Comparison of ENCODE assay signal across 8 mouse cellular contexts in genomic region chr2:30264671-30265519, GRCm38 (mm10). TPM values are rescaled to one million over a fixed set of nuclear protein-coding genes. Genes with fewer than 3 reads are reported as not detected.
DNase-seq lines count a peak whose midpoint lies in the region; ATAC-seq and TF ChIP-seq lines count a peak whose summit lies in the region.

No protein-coding gene starts in this region.

- peak; percentile 31; the same call in 1 of the 2 replicates for ATAC-seq in embryonic facial prominence, embryonic 14.5 days (ENCODE audit: low read depth)
- no peak for ATAC-seq in midbrain, embryonic 16.5 days

- no peak for TF ChIP-seq EP300 in heart, adult 2 months (IDR thresholded peaks at IDR 0.05; ENCODE audit: insufficient read depth, low read depth, low read length)

- peaks cover 2% of the 10 kb centered on the region for H3K79me2 ChIP-seq in heart, adult 2 months (replicated peaks; ENCODE audit: control insufficient read depth, insufficient read depth, low read length)

- H3K4me1 ChIP-seq in heart, adult 2 months (ENCODE audit: control insufficient read depth, insufficient read depth, low read length) = peaks cover 60% of the 10 kb centered on the region
- peaks cover 28% of the 10 kb centered on the region for H3K4me1 ChIP-seq in embryonic facial prominence, embryonic 14.5 days (ENCODE audit: control insufficient read depth, insufficient read depth, low read length)
- 0 out of 2 replicates have a peak, but pooled peaks cover 2% of the 10 kb centered on the region for H3K4me1 ChIP-seq in midbrain, embryonic 16.5 days (ENCODE audit: control insufficient read depth, insufficient read depth, low read length)

- no peaks in the 10 kb centered on the region for H3K9me3 ChIP-seq in embryonic facial prominence, embryonic 14.5 days (ENCODE audit: control insufficient read depth, low read length)
- no peaks in the 10 kb centered on the region for H3K9me3 ChIP-seq in midbrain, embryonic 16.5 days (replicated peaks; ENCODE audit: control insufficient read depth, low read length, poor library complexity, severe bottlenecking)

- intact Hi-C loops in heart, adult 2 months (cut with DNase I) = loop anchor here (1.0 kb wide), 1 partner anchor 25 kb away; the partner anchor contains the start of gene Gm28035
- intact Hi-C loops in heart, postnatal 25 days (cut with DNase I) = no loop called here
- intact Hi-C loops in left cerebral cortex, postnatal 4 days (cut with DNase I) = no loop called here

- DNase-seq in heart, adult 2 months = peak in 1 of 2 experiments; percentile 37
- no peak for DNase-seq in heart, postnatal 25 days (ENCODE audit: low spot score)
- DNase-seq in embryonic facial prominence, embryonic 14.5 days (ENCODE audit: low spot score) = peak; percentile 28
- DNase-seq in kidney, adult 9 months = peak; percentile 57
- no peak for DNase-seq in left cerebral cortex, postnatal 4 days
- no peak for DNase-seq in adrenal gland, adult 8-10 months
- no peak for DNase-seq in right cerebral cortex, adult 18-20 months

- TF ChIP-seq CTCF in heart, adult 2 months (IDR thresholded peaks at IDR 0.05) = no peak

- H3K4me2 ChIP-seq in embryonic facial prominence, embryonic 14.5 days (ENCODE audit: low read depth, low read length) = no peak overlapping the region
- H3K4me2 ChIP-seq in midbrain, embryonic 16.5 days (ENCODE audit: low read length) = no peak overlapping the region

- WGBS in heart, adult 2 months = 23% methylated on average over 7 of the region's 7 CpGs
- 39% methylated on average over 7 of the region's 7 CpGs for WGBS in embryonic facial prominence, embryonic 14.5 days
- WGBS in midbrain, embryonic 16.5 days = 78% methylated on average over 7 of the region's 7 CpGs

- TF ChIP-seq POLR2A in heart, adult 2 months (IDR thresholded peaks at IDR 0.05; ENCODE audit: insufficient read depth, low read depth, low read length) = no peak; the same call in 1 of the 2 replicates

- peak overlapping the region; percentile 97 for H3K27ac ChIP-seq in heart, adult 2 months
- peak overlapping the region; percentile 80 for H3K27ac ChIP-seq in embryonic facial prominence, embryonic 14.5 days (replicated peaks; ENCODE audit: low read depth, low read length)
- peak overlapping the region; percentile 61; the same call in 1 of the 2 replicates for H3K27ac ChIP-seq in midbrain, embryonic 16.5 days (ENCODE audit: low read length)

- H3K36me3 ChIP-seq in heart, adult 2 months (ENCODE audit: control insufficient read depth, insufficient read depth, low read length) = peaks cover 41% of the 10 kb centered on the region
- H3K36me3 ChIP-seq in embryonic facial prominence, embryonic 14.5 days (ENCODE audit: control insufficient read depth, insufficient read depth, low read length) = peaks cover 44% of the 10 kb centered on the region
- peaks cover 12% of the 10 kb centered on the region for H3K36me3 ChIP-seq in midbrain, embryonic 16.5 days (ENCODE audit: control insufficient read depth, insufficient read depth, low read length)

- H3K27me3 ChIP-seq in heart, adult 2 months (ENCODE audit: control insufficient read depth, insufficient read depth, low read length) = no peaks in the 10 kb centered on the region
- no peaks in the 10 kb centered on the region for H3K27me3 ChIP-seq in embryonic facial prominence, embryonic 14.5 days (replicated peaks; ENCODE audit: control insufficient read depth, insufficient read depth, low read length)
- H3K27me3 ChIP-seq in midbrain, embryonic 16.5 days (ENCODE audit: control insufficient read depth, insufficient read depth, low read depth, low read length) = no peaks in the 10 kb centered on the region

- peak overlapping the region; percentile 48 for H3K9ac ChIP-seq in heart, adult 2 months (ENCODE audit: low read depth, low read length)
- no peak overlapping the region for H3K9ac ChIP-seq in embryonic facial prominence, embryonic 14.5 days (ENCODE audit: low read depth, low read length)
- no peak overlapping the region for H3K9ac ChIP-seq in midbrain, embryonic 16.5 days (ENCODE audit: low read depth, low read length)

- H3K4me3 ChIP-seq in heart, adult 2 months = no peak overlapping the region
- no peak overlapping the region for H3K4me3 ChIP-seq in embryonic facial prominence, embryonic 14.5 days (ENCODE audit: low read depth, low read length)
- no peak overlapping the region for H3K4me3 ChIP-seq in midbrain, embryonic 16.5 days (ENCODE audit: low read depth, low read length)

RNA-seq across cellular contexts. Expression of gene Phyhd1, which starts 1.1 kb away (rescaled TPM):
- 100 to 1,000 TPM; 112 to 148 TPM for total RNA-seq in heart, adult 2 months (2021)
- polyA plus RNA-seq in heart, adult 2 months (2012; rRNA removed) = 108 and 180 TPM in 2 replicates
- 100 to 1,000 TPM in 1 of 2 experiments, 10 to 100 TPM in 1; 94.8 to 104 TPM for total RNA-seq in heart, postnatal 25 days (2021)
- 5.4 and 5.7 TPM in 2 replicates for polyA plus RNA-seq in embryonic facial prominence, embryonic 14.5 days (2014; fragmentation: Nextera tagmentation; extraction: Ambion mirVana)
- 6.1 and 7.2 TPM in 2 replicates for polyA plus RNA-seq in midbrain, embryonic 16.5 days (2015; fragmentation: Nextera tagmentation; extraction: Ambion mirVana)
- 10 to 100 TPM; 17.1 to 19.3 TPM for total RNA-seq in left cerebral cortex, postnatal 4 days (2021)
- total RNA-seq in adrenal gland, adult 8-10 months (2022) = 10 to 100 TPM; 12.0 to 20.7 (median 15.4) TPM

RNA-seq across cellular contexts. Expression of gene Gm28038, which starts 15.9 kb away (rescaled TPM):
- total RNA-seq in heart, adult 2 months (2021) = 1 to 10 TPM; 2.6 to 6.3 TPM
- polyA plus RNA-seq in heart, adult 2 months (2012; rRNA removed) = not detected in 2 replicates
- total RNA-seq in heart, postnatal 25 days (2021) = under 1 TPM in 1 of 2 experiments, not detected in 1; 0.91 TPM
- polyA plus RNA-seq in embryonic facial prominence, embryonic 14.5 days (2014; fragmentation: Nextera tagmentation; extraction: Ambion mirVana) = not detected in 2 replicates
- polyA plus RNA-seq in midbrain, embryonic 16.5 days (2015; fragmentation: Nextera tagmentation; extraction: Ambion mirVana) = not detected in 2 replicates
- not detected for total RNA-seq in left cerebral cortex, postnatal 4 days (2021)
- not detected for total RNA-seq in adrenal gland, adult 8-10 months (2022)

RNA-seq across cellular contexts. Expression of gene Dolk, which starts 21.2 kb away (rescaled TPM):
- total RNA-seq in heart, adult 2 months (2021) = 10 to 100 TPM; 21.6 to 25.3 TPM
- 23.9 and 35.1 TPM in 2 replicates for polyA plus RNA-seq in heart, adult 2 months (2012; rRNA removed)
- total RNA-seq in heart, postnatal 25 days (2021) = 10 to 100 TPM; 23.6 to 26.3 TPM
- 30.2 and 30.8 TPM in 2 replicates for polyA plus RNA-seq in embryonic facial prominence, embryonic 14.5 days (2014; fragmentation: Nextera tagmentation; extraction: Ambion mirVana)
- polyA plus RNA-seq in midbrain, embryonic 16.5 days (2015; fragmentation: Nextera tagmentation; extraction: Ambion mirVana) = 38.0 and 40.9 TPM in 2 replicates
- total RNA-seq in left cerebral cortex, postnatal 4 days (2021) = 10 to 100 TPM; 18.7 to 21.6 TPM
- total RNA-seq in adrenal gland, adult 8-10 months (2022) = 10 to 100 TPM; 31.2 to 42.7 (median 37.6) TPM

RNA-seq across cellular contexts. Expression of gene Nup188, which starts 21.3 kb away (rescaled TPM):
- 10 to 100 TPM; 15.3 to 16.9 TPM for total RNA-seq in heart, adult 2 months (2021)
- 15.3 and 18.4 TPM in 2 replicates for polyA plus RNA-seq in heart, adult 2 months (2012; rRNA removed)
- 10 to 100 TPM; 19.6 to 20.0 TPM for total RNA-seq in heart, postnatal 25 days (2021)
- polyA plus RNA-seq in embryonic facial prominence, embryonic 14.5 days (2014; fragmentation: Nextera tagmentation; extraction: Ambion mirVana) = 35.4 and 39.4 TPM in 2 replicates
- polyA plus RNA-seq in midbrain, embryonic 16.5 days (2015; fragmentation: Nextera tagmentation; extraction: Ambion mirVana) = 18.9 and 19.6 TPM in 2 replicates
- 10 to 100 TPM; 36.6 to 42.0 TPM for total RNA-seq in left cerebral cortex, postnatal 4 days (2021)
- total RNA-seq in adrenal gland, adult 8-10 months (2022) = 10 to 100 TPM; 28.2 to 33.6 (median 30.2) TPM

RNA-seq across cellular contexts. Expression of gene Gm28035, which starts 24.5 kb away (rescaled TPM):
- 1 to 10 TPM; 4.6 to 6.0 TPM for total RNA-seq in heart, adult 2 months (2021)
- polyA plus RNA-seq in heart, adult 2 months (2012; rRNA removed) = 7.6 and 14.7 TPM in 2 replicates
- 1 to 10 TPM; 3.7 to 4.4 TPM for total RNA-seq in heart, postnatal 25 days (2021)
- polyA plus RNA-seq in embryonic facial prominence, embryonic 14.5 days (2014; fragmentation: Nextera tagmentation; extraction: Ambion mirVana) = 0.06 TPM in 1 of 2 replicates, not detected in the other
- 0.26 and 0.27 TPM in 2 replicates for polyA plus RNA-seq in midbrain, embryonic 16.5 days (2015; fragmentation: Nextera tagmentation; extraction: Ambion mirVana)
- total RNA-seq in left cerebral cortex, postnatal 4 days (2021) = 10 to 100 TPM in 1 of 2 experiments, 1 to 10 TPM in 1; 7.7 to 10.5 TPM
- total RNA-seq in adrenal gland, adult 8-10 months (2022) = 1 to 10 TPM in 3 of 4 experiments, under 1 TPM in 1; 0.58 to 5.3 (median 2.8) TPM

Comparison
In these comparisons a context has a peak if more than half of its experiments do, and no peak if none do; other contexts are left out.
1. DNase-seq: peak in embryonic facial prominence, embryonic 14.5 days (single experiment) and kidney, adult 9 months (single experiment); none in heart, postnatal 25 days (single experiment), left cerebral cortex, postnatal 4 days (single experiment), adrenal gland, adult 8-10 months (single experiment) and right cerebral cortex, adult 18-20 months (single experiment).
2. RNA of gene Phyhd1, which starts 1.1 kb away (total RNA-seq): 112 to 148 TPM in heart, adult 2 months and 94.8 to 104 TPM in heart, postnatal 25 days; 17.1 to 19.3 TPM in left cerebral cortex, postnatal 4 days and 12.0 to 20.7 TPM in adrenal gland, adult 8-10 months; every median in the first group is over 4 times any median in the second.
3. Peak in every context shown above with its lines, with median percentiles within 50 percentile points of each other: H3K27ac ChIP-seq.